Mouse (Mus musculus) heart, postnatal 4 days (tissue): ENCODE data around the gene Gm5795. TPM values are rescaled to one million over a fixed set of nuclear protein-coding genes. Genes with fewer than 3 reads are reported as not detected.
"Not testable (repeated sequence)": the region's sequence is repeated elsewhere in the genome, so short reads cannot be mapped to it uniquely, and the experiment has no call there.

ENCODE experiments used
- DNase-seq: peaks from one replicate; pipeline ENCODE4 v3.0.0; 2021
- total RNA-seq, 2 experiments: library from RNA; stranded (reverse); gene quantifications; 2 replicates each; pipeline ENCODE4 v1.2.3; 2021

Gene Gm5795
- not detected for total RNA-seq

- not testable (repeated sequence) for DNase-seq
Measured at GRCm38 (mm10) chr14:3187955-3188354, at the start of gene Gm5795. Gm5795 (plus strand) TSS chr14:3188255.

- peak; percentile 3 for DNase-seq
Measured at GRCm38 (mm10) chr14:3208272-3209152, 20.5 kb downstream of the Gm5795 start, which contains the start of gene D830030K20Rik. D830030K20Rik (plus strand) TSS chr14:3208488.

GRCm38 (mm10) chr14:3209367-3209766 lies 21.3 kb downstream of the Gm5795 start:
- DNase-seq: peak; percentile 23

Other genes with a start within 250 kb of the Gm5795 start
- not detected for gene Gm2888, start 158.3 kb upstream of the Gm5795 start, total RNA-seq
- under 1 TPM; 0.71 to 0.79 TPM for gene Gm2897, start 139.0 kb upstream of the Gm5795 start, total RNA-seq
- not detected for gene Gm10340, start 54.3 kb upstream of the Gm5795 start, total RNA-seq
- 1 to 10 TPM; 1.6 to 3.8 TPM for gene D830030K20Rik, start 20.2 kb downstream of the Gm5795 start, total RNA-seq
- under 1 TPM; 0.52 to 0.86 TPM for gene Gm2956, start 144.4 kb downstream of the Gm5795 start, total RNA-seq
- not detected for gene Gm10413, start 206.8 kb downstream of the Gm5795 start, total RNA-seq
- gene Gm10409, start 224.4 kb downstream of the Gm5795 start, total RNA-seq: 1 to 10 TPM; 1.6 TPM
- 1 to 10 TPM in 1 of 2 experiments, under 1 TPM in 1; 0.32 to 1.0 TPM for gene Gm3005, start 239.8 kb downstream of the Gm5795 start, total RNA-seq